Mouse (Mus musculus) lung, embryonic 16.5 days (tissue): Measurements from ENCODE around the gene Kitl. TPM values are rescaled to one million over a fixed set of nuclear protein-coding genes. Genes with fewer than 3 reads are reported as not detected.

Experiments used
- ATAC-seq: fragments of 200-750 bp; cut with Nextera tagmentation; 2 replicates; pipeline ENCODE4 v1.8.0; 2017; ENCODE audit warnings: low read depth, mild to moderate bottlenecking, moderate library complexity
- H3K27ac ChIP-seq: fragments of 300-500 bp; sonication (generic); 2 replicates; pipeline ENCODE4 v1.5.1; 2014; ENCODE audit warnings: mild to moderate bottlenecking, control low read depth, low read length
- H3K27me3 ChIP-seq: fragments of 300-500 bp; sonication (generic); 2 replicates; pipeline ENCODE4 v1.6.1; 2014; ENCODE audit warnings: low read depth, low read length, mixed read lengths; ENCODE audit not compliant: control insufficient read depth, insufficient read depth
- H3K36me3 ChIP-seq: fragments of 300-500 bp; sonication (generic); 2 replicates; pipeline ENCODE4 v1.6.1; 2014; ENCODE audit warnings: low read length; ENCODE audit not compliant: control insufficient read depth, insufficient read depth
- H3K4me1 ChIP-seq: fragments of 300-500 bp; sonication (generic); replicated peaks from 2 replicates; pipeline ENCODE4 v1.6.1; 2014; ENCODE audit warnings: low read length, mixed read lengths; ENCODE audit not compliant: control insufficient read depth, insufficient read depth
- H3K4me2 ChIP-seq: fragments of 300-500 bp; sonication (generic); 2 replicates; pipeline ENCODE4 v1.6.1; 2014; ENCODE audit warnings: low read depth, low read length, control low read depth
- H3K4me3 ChIP-seq: fragments of 300-500 bp; sonication (generic); 2 replicates; pipeline ENCODE4 v1.5.1; 2014; ENCODE audit warnings: mild to moderate bottlenecking, low read length, control low read depth
- H3K9ac ChIP-seq: fragments of 300-500 bp; sonication (generic); 2 replicates; pipeline ENCODE4 v1.6.1; 2014; ENCODE audit warnings: low read length, control low read depth
- H3K9me3 ChIP-seq: fragments of 300-500 bp; sonication (generic); 2 replicates; pipeline ENCODE4 v1.6.1; 2016; ENCODE audit warnings: low read length; ENCODE audit not compliant: control insufficient read depth
- WGBS: fragments of 180-500 bp; shearing (Covaris S2); extraction: QIAGEN DNeasy Blood & Tissue Kit; methylation state at CpG from one replicate; pipeline ENCODE4 v1.1.7; 2014; 5-methylcytosine and 5-hydroxymethylcytosine counted together
- microRNA-seq: library from miRNA; unstranded; fragments of <30 nt; microRNA quantifications from one replicate; pipeline ENCODE4, GENCODE M21; 2016
- polyA plus RNA-seq: library from polyadenylated mRNA; unstranded; fragments of >200 nt; fragmentation: Nextera tagmentation; extraction: Ambion mirVana; gene quantifications from 2 replicates; pipeline ENCODE4 v1.2.1, GENCODE M21; 2015

Kitl gene
- polyA plus RNA-seq, 1 experiment from 2014 or later, result 41.2 TPM

GRCm38 (mm10) chr10:100124452-100124851 lies 109.0 kb downstream of the Kitl start:
- H3K4me1 ChIP-seq, result peaks cover 4% of the 10 kb centered on the region
- no peak overlapping the region for H3K4me2 ChIP-seq
- H3K9ac ChIP-seq, result no peak overlapping the region
- H3K4me3 ChIP-seq, result no peak overlapping the region
- no peaks in the 10 kb centered on the region for H3K27me3 ChIP-seq
- no peaks in the 10 kb centered on the region for H3K36me3 ChIP-seq
- no peaks in the 10 kb centered on the region for H3K9me3 ChIP-seq
- ATAC-seq, result no peak
- 56% methylated on average over 5 of the region's 5 CpGs for WGBS
- no peak overlapping the region for H3K27ac ChIP-seq

GRCm38 (mm10) chr10:100127837-100128743 lies 112.7 kb downstream of the Kitl start:
- Histone ChIP-seq H3K4me2 (0 out of 2 replicates have a peak overlapping the region, but pooled peaks have one; percentile 8), H3K4me1 (peaks cover 4% of the 10 kb centered on the region), H3K36me3 (no peaks in the 10 kb centered on the region), H3K4me3 (no peak overlapping the region), H3K27me3 (no peaks in the 10 kb centered on the region), H3K9ac (no peak overlapping the region), H3K27ac (no peak overlapping the region; the same call in 1 of the 2 replicates), H3K9me3 (no peaks in the 10 kb centered on the region)
- WGBS, result 57% methylated on average over 23 of the region's 23 CpGs
- peak; percentile 85 for ATAC-seq

GRCm38 (mm10) chr10:100131657-100132056 lies 116.2 kb downstream of the Kitl start:
- Histone ChIP-seq H3K9ac (no peak overlapping the region), H3K4me2 (no peak overlapping the region), H3K4me1 (peaks cover 4% of the 10 kb centered on the region), H3K4me3 (no peak overlapping the region), H3K9me3 (no peaks in the 10 kb centered on the region), H3K27me3 (no peaks in the 10 kb centered on the region), H3K27ac (no peak overlapping the region), H3K36me3 (no peaks in the 10 kb centered on the region)
- 58% methylated on average over 4 of the region's 4 CpGs for WGBS
- peak; percentile 56; the same call in 1 of the 2 replicates for ATAC-seq

DNA sequence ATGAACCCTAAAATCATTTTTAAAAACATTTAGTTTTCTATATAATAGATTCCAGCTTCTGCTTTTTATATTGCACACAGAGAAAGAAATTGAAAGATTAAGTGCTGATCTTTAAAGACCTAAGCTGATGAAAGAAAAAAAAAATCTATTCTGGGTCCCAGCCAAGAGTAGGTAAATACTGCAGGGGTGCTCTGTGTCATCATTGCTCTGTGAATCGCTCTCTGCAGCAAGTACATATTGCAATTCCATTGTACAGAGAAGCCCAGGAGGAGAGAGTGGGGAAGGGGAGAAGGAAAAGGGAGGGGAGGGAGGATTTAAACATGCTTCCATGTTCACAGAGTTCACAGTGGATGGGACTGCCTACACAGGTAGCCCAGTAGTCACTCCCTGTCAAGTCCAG lies 116.9 kb downstream of the Kitl start:
- Histone ChIP-seq H3K27me3 (no peaks in the 10 kb centered on the region), H3K4me2 (no peak overlapping the region), H3K4me3 (no peak overlapping the region), H3K9ac (no peak overlapping the region), H3K9me3 (no peaks in the 10 kb centered on the region), H3K27ac (no peak overlapping the region), H3K36me3 (no peaks in the 10 kb centered on the region), H3K4me1 (peaks cover 4% of the 10 kb centered on the region)
- ATAC-seq, result no peak
- WGBS, result 61% methylated on average over 1 of the region's 1 CpGs

GRCm38 (mm10) chr10:100138552-100138951 lies 123.1 kb downstream of the Kitl start:
- Histone ChIP-seq H3K9ac (no peak overlapping the region), H3K4me2 (no peak overlapping the region), H3K36me3 (no peaks in the 10 kb centered on the region), H3K4me3 (no peak overlapping the region), H3K9me3 (no peaks in the 10 kb centered on the region), H3K27ac (no peak overlapping the region), H3K4me1 (no peaks in the 10 kb centered on the region), H3K27me3 (no peaks in the 10 kb centered on the region)
- 72% methylated on average over 3 of the region's 3 CpGs for WGBS
- no peak for ATAC-seq

DNA sequence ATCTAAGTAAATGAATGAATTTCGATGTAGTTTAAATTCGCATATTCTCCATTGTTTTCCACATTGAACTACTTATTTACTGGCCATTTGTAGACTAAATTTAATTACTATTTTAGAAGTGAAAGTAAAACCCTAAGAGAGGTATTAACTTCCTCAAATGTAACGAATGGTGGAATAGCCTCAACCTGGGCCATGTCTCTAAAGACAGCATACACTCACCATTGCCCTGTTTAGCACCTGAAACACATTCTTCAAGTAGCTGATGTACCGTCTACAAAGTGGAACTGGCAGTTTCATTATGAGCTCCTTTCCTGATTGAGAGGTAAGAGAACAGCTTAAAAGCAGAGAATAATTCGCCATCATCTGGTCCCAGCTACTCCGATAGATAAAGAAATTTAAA lies 132.7 kb downstream of the Kitl start:
- H3K4me2 ChIP-seq, result no peak overlapping the region
- no peak overlapping the region for H3K9ac ChIP-seq
- H3K4me3 ChIP-seq, result no peak overlapping the region
- no peaks in the 10 kb centered on the region for H3K27me3 ChIP-seq
- 87% methylated on average over 6 of the region's 6 CpGs for WGBS
- no peak for ATAC-seq
- H3K4me1 ChIP-seq, result no peaks in the 10 kb centered on the region
- no peak overlapping the region for H3K27ac ChIP-seq
- no peaks in the 10 kb centered on the region for H3K36me3 ChIP-seq
- no peaks in the 10 kb centered on the region for H3K9me3 ChIP-seq

Small RNAs within 50 kb of the gene (microRNA-seq; reads per million reads assigned to microRNA genes)
- gene Gm22918 (not detected), gene Gm25287 (not detected)
